Mouse (Mus musculus): ENCODE data around the gene Gm36028. TPM values are rescaled to one million over a fixed set of nuclear protein-coding genes. Genes with fewer than 3 reads are reported as not detected.

The Gm36028 gene
- polyA plus RNA-seq, 1 experiment from 2014 or later, result 0.12 TPM

GRCm38 (mm10) chr16:37853279-37853678, 7.7 kb downstream of the Gm36028 start:
- no peaks in the 10 kb centered on the region for H3K27me3 ChIP-seq (ENCODE audit: control insufficient read depth, insufficient read depth, low read length)
- ATAC-seq (ENCODE audit: low FRiP score), result no peak
- H3K4me1 ChIP-seq (ENCODE audit: control insufficient read depth, insufficient read depth, low read length), result no peaks in the 10 kb centered on the region; the same call in 1 of the 2 replicates
- H3K36me3 ChIP-seq (ENCODE audit: control insufficient read depth, insufficient read depth, low read length), result no peaks in the 10 kb centered on the region
- 76% methylated on average over 9 of the region's 9 CpGs for whole genome bisulfite sequencing
- H3K9me3 ChIP-seq (ENCODE audit: control insufficient read depth, low read length), result no peaks in the 10 kb centered on the region
- H3K4me2 ChIP-seq, result no peak overlapping the region
- H3K27ac ChIP-seq (ENCODE audit: low read depth, low read length), result no peak overlapping the region
- H3K9ac ChIP-seq (ENCODE audit: low read length), result no peak overlapping the region
- no peak for DNase-seq (ENCODE audit: low spot score, missing footprints)
- H3K4me3 ChIP-seq (ENCODE audit: low read depth, low read length), result no peak overlapping the region

- H3K36me3 ChIP-seq (ENCODE audit: control insufficient read depth, insufficient read depth, low read length), result no peaks in the 10 kb centered on the region
- 44% methylated on average over 5 of the region's 5 CpGs for WGBS
- DNase-seq (ENCODE audit: low spot score, missing footprints) (peak; percentile 79), ATAC-seq (ENCODE audit: low FRiP score) (no peak)
- no peaks in the 10 kb centered on the region for H3K9me3 ChIP-seq (ENCODE audit: control insufficient read depth, low read length)
- H3K9ac ChIP-seq (ENCODE audit: low read length), result no peak overlapping the region
- H3K4me1 ChIP-seq (ENCODE audit: control insufficient read depth, insufficient read depth, low read length), result no peaks in the 10 kb centered on the region
- H3K27me3 ChIP-seq (ENCODE audit: control insufficient read depth, insufficient read depth, low read length), result no peaks in the 10 kb centered on the region
- H3K4me2 ChIP-seq, result no peak overlapping the region
- H3K4me3 ChIP-seq (ENCODE audit: low read depth, low read length), result no peak overlapping the region
- H3K27ac ChIP-seq (ENCODE audit: low read depth, low read length), result no peak overlapping the region
These were observed 9.6 kb downstream of the Gm36028 start for GRCm38 (mm10) chr16:37851366-37851765.

- Histone ChIP-seq H3K4me3 (ENCODE audit: low read depth, low read length) (no peak overlapping the region), H3K36me3 (ENCODE audit: control insufficient read depth, insufficient read depth, low read length) (no peaks in the 10 kb centered on the region), H3K4me2 (no peak overlapping the region), H3K27ac (ENCODE audit: low read depth, low read length) (no peak overlapping the region), H3K9ac (ENCODE audit: low read length) (no peak overlapping the region), H3K9me3 (ENCODE audit: control insufficient read depth, low read length) (no peaks in the 10 kb centered on the region), H3K27me3 (ENCODE audit: control insufficient read depth, insufficient read depth, low read length) (no peaks in the 10 kb centered on the region), H3K4me1 (ENCODE audit: control insufficient read depth, insufficient read depth, low read length) (no peaks in the 10 kb centered on the region)
- 85% methylated on average over 3 of the region's 3 CpGs for WGBS
- ATAC-seq (ENCODE audit: low FRiP score), result no peak
- DNase-seq (ENCODE audit: low spot score, missing footprints), result no peak
These were observed 13.9 kb downstream of the Gm36028 start for GRCm38 (mm10) chr16:37847081-37847480.

- peak; percentile 72 for DNase-seq (ENCODE audit: low spot score, missing footprints)
- WGBS, result 87% methylated on average over 7 of the region's 7 CpGs
These were observed 15.6 kb downstream of the Gm36028 start for GRCm38 (mm10) chr16:37845202-37845925.

GRCm38 (mm10) chr16:37843740-37844139, 17.2 kb downstream of the Gm36028 start:
- Histone ChIP-seq H3K27ac (ENCODE audit: low read depth, low read length) (no peak overlapping the region), H3K4me3 (ENCODE audit: low read depth, low read length) (no peak overlapping the region), H3K4me1 (ENCODE audit: control insufficient read depth, insufficient read depth, low read length) (no peaks in the 10 kb centered on the region), H3K36me3 (ENCODE audit: control insufficient read depth, insufficient read depth, low read length) (no peaks in the 10 kb centered on the region), H3K27me3 (ENCODE audit: control insufficient read depth, insufficient read depth, low read length) (no peaks in the 10 kb centered on the region), H3K9me3 (ENCODE audit: control insufficient read depth, low read length) (no peaks in the 10 kb centered on the region), H3K4me2 (no peak overlapping the region), H3K9ac (ENCODE audit: low read length) (no peak overlapping the region)
- ATAC-seq (ENCODE audit: low FRiP score) (no peak), DNase-seq (ENCODE audit: low spot score, missing footprints) (peak; percentile 26)
- 93% methylated on average over 12 of the region's 12 CpGs for WGBS

More at GRCm38 (mm10) chr16:37845202-37845925, 15.6 kb downstream of the Gm36028 start:
- H3K9ac ChIP-seq (ENCODE audit: low read length), result no peak overlapping the region
- no peaks in the 10 kb centered on the region for H3K36me3 ChIP-seq (ENCODE audit: control insufficient read depth, insufficient read depth, low read length)
- no peaks in the 10 kb centered on the region for H3K9me3 ChIP-seq (ENCODE audit: control insufficient read depth, low read length)
- no peaks in the 10 kb centered on the region for H3K27me3 ChIP-seq (ENCODE audit: control insufficient read depth, insufficient read depth, low read length)
- no peak overlapping the region for H3K4me3 ChIP-seq (ENCODE audit: low read depth, low read length)
- no peaks in the 10 kb centered on the region for H3K4me1 ChIP-seq (ENCODE audit: control insufficient read depth, insufficient read depth, low read length)
- no peak overlapping the region for H3K4me2 ChIP-seq
- no peak overlapping the region for H3K27ac ChIP-seq (ENCODE audit: low read depth, low read length)
- ATAC-seq (ENCODE audit: low FRiP score), result no peak

- no peak overlapping the region for H3K9ac ChIP-seq (ENCODE audit: low read length)
- no peak for DNase-seq (ENCODE audit: low spot score, missing footprints)
- H3K27me3 ChIP-seq (ENCODE audit: control insufficient read depth, insufficient read depth, low read length), result no peaks in the 10 kb centered on the region
- no peaks in the 10 kb centered on the region for H3K36me3 ChIP-seq (ENCODE audit: control insufficient read depth, insufficient read depth, low read length)
- H3K4me2 ChIP-seq, result no peak overlapping the region
- no peaks in the 10 kb centered on the region for H3K9me3 ChIP-seq (ENCODE audit: control insufficient read depth, low read length)
- H3K4me1 ChIP-seq (ENCODE audit: control insufficient read depth, insufficient read depth, low read length), result no peaks in the 10 kb centered on the region
- no peak overlapping the region for H3K27ac ChIP-seq (ENCODE audit: low read depth, low read length)
- WGBS, result 83% methylated on average over 2 of the region's 2 CpGs
- H3K4me3 ChIP-seq (ENCODE audit: low read depth, low read length), result no peak overlapping the region
- no peak for ATAC-seq (ENCODE audit: low FRiP score)
These were observed 18.5 kb downstream of the Gm36028 start for GRCm38 (mm10) chr16:37842439-37842838.

GRCm38 (mm10) chr16:37837571-37837970, 23.4 kb downstream of the Gm36028 start:
- peak; percentile 75 for DNase-seq (ENCODE audit: low spot score, missing footprints)
- Histone ChIP-seq H3K4me2 (no peak overlapping the region), H3K4me3 (ENCODE audit: low read depth, low read length) (no peak overlapping the region), H3K9ac (ENCODE audit: low read length) (no peak overlapping the region), H3K9me3 (ENCODE audit: control insufficient read depth, low read length) (no peaks in the 10 kb centered on the region), H3K4me1 (ENCODE audit: control insufficient read depth, insufficient read depth, low read length) (no peaks in the 10 kb centered on the region), H3K27me3 (ENCODE audit: control insufficient read depth, insufficient read depth, low read length) (no peaks in the 10 kb centered on the region), H3K36me3 (ENCODE audit: control insufficient read depth, insufficient read depth, low read length) (peaks cover 7% of the 10 kb centered on the region; the same call in 1 of the 2 replicates), H3K27ac (ENCODE audit: low read depth, low read length) (no peak overlapping the region)
- 85% methylated on average over 3 of the region's 3 CpGs for WGBS
- no peak for ATAC-seq (ENCODE audit: low FRiP score)

- H3K36me3 ChIP-seq (ENCODE audit: control insufficient read depth, insufficient read depth, low read length), result peaks cover 21% of the 10 kb centered on the region
- 84% methylated on average over 7 of the region's 7 CpGs for WGBS
- H3K27me3 ChIP-seq (ENCODE audit: control insufficient read depth, insufficient read depth, low read length), result no peaks in the 10 kb centered on the region
- no peak overlapping the region for H3K4me2 ChIP-seq
- no peak for ATAC-seq (ENCODE audit: low FRiP score)
- peak; percentile 28 for DNase-seq (ENCODE audit: low spot score, missing footprints)
- H3K9me3 ChIP-seq (ENCODE audit: control insufficient read depth, low read length), result no peaks in the 10 kb centered on the region
- no peaks in the 10 kb centered on the region for H3K4me1 ChIP-seq (ENCODE audit: control insufficient read depth, insufficient read depth, low read length)
- H3K9ac ChIP-seq (ENCODE audit: low read length), result no peak overlapping the region
- no peak overlapping the region for H3K27ac ChIP-seq (ENCODE audit: low read depth, low read length)
- no peak overlapping the region for H3K4me3 ChIP-seq (ENCODE audit: low read depth, low read length)
These were observed 29.9 kb downstream of the Gm36028 start for GRCm38 (mm10) chr16:37831041-37831440.

- Histone ChIP-seq H3K27me3 (ENCODE audit: control insufficient read depth, insufficient read depth, low read length) (no peaks in the 10 kb centered on the region), H3K9ac (ENCODE audit: low read length) (no peak overlapping the region), H3K36me3 (ENCODE audit: control insufficient read depth, insufficient read depth, low read length) (peaks cover 36% of the 10 kb centered on the region), H3K4me2 (no peak overlapping the region), H3K4me1 (ENCODE audit: control insufficient read depth, insufficient read depth, low read length) (no peaks in the 10 kb centered on the region), H3K9me3 (ENCODE audit: control insufficient read depth, low read length) (no peaks in the 10 kb centered on the region), H3K27ac (ENCODE audit: low read depth, low read length) (no peak overlapping the region), H3K4me3 (ENCODE audit: low read depth, low read length) (no peak overlapping the region)
- peak; percentile 49 for DNase-seq (ENCODE audit: low spot score, missing footprints)
- ATAC-seq (ENCODE audit: low FRiP score), result no peak
- WGBS, result 95% methylated on average over 3 of the region's 3 CpGs
These were observed 34.7 kb downstream of the Gm36028 start for GRCm38 (mm10) chr16:37826286-37826685.

Data from midbrain, embryonic 11.5 days (tissue).